Mouse (Mus musculus) ES-E14 (cell line): Measurements from ENCODE around the gene Sdf2. TPM values are rescaled to one million over a fixed set of nuclear protein-coding genes. Genes with fewer than 3 reads are reported as not detected.

Source experiments
- DNase-seq: peaks from one replicate; pipeline ENCODE4 v3.0.0-alpha.2; 2013; ENCODE audit warnings: low read depth, low spot score
- H3K27ac ChIP-seq: 2 replicates; pipeline ENCODE4 v1.5.1; 2012; ENCODE audit warnings: low read depth, mild to moderate bottlenecking, low read length, moderate library complexity, mixed read lengths; ENCODE audit not compliant: poor library complexity, insufficient read depth, severe bottlenecking
- H3K36me3 ChIP-seq: 2 replicates; pipeline ENCODE4 v1.6.1; 2012; ENCODE audit warnings: mild to moderate bottlenecking, low read length, moderate library complexity, mixed read lengths; ENCODE audit not compliant: control insufficient read depth, poor library complexity, insufficient read depth, severe bottlenecking
- H3K4me1 ChIP-seq, 2 experiments: fragments of 150-350 bp in 1 of 2; sonication (generic) in 1 of 2; 2 replicates each; pipeline ENCODE4 v1.6.1; 2012; ENCODE audit warnings: low read length in 2 of 2, mild to moderate bottlenecking in 1 of 2, mixed read lengths in 1 of 2; ENCODE audit not compliant: control insufficient read depth in 2 of 2, insufficient read depth in 2 of 2, poor library complexity in 1 of 2
- H3K4me3 ChIP-seq, 2 experiments: fragments of 150-350 bp in 1 of 2; sonication (generic) in 1 of 2; 2 replicates each; pipeline ENCODE4 v1.5.1; 2012; ENCODE audit warnings: low read length in 2 of 2, low read depth in 1 of 2, mild to moderate bottlenecking in 1 of 2, mixed read lengths in 1 of 2; ENCODE audit not compliant: insufficient read depth in 1 of 2, poor library complexity in 1 of 2, severe bottlenecking in 1 of 2
- H3K9ac ChIP-seq: 2 replicates; pipeline ENCODE4 v1.6.1; 2012; ENCODE audit warnings: low read depth, mild to moderate bottlenecking, low read length, mixed read lengths; ENCODE audit not compliant: poor library complexity, insufficient read depth, severe bottlenecking
- H3K9me3 ChIP-seq: fragments of 150-350 bp; sonication (generic); 2 replicates; pipeline ENCODE4 v1.6.1; 2012; ENCODE audit warnings: low read depth, mild to moderate bottlenecking, low read length; ENCODE audit not compliant: control insufficient read depth, insufficient read depth
- CHD2 ChIP-seq: IDR thresholded peaks from 2 replicates; pipeline ENCODE4 v1.6.1; 2014; ENCODE audit warnings: mild to moderate bottlenecking, low read depth, low read length, inconsistent platforms
- HCFC1 ChIP-seq: IDR thresholded peaks from 2 replicates; pipeline ENCODE4 v1.6.1; 2012; ENCODE audit warnings: low read length, inconsistent platforms, borderline replicate concordance; ENCODE audit not compliant: insufficient read depth
- MAFK ChIP-seq: IDR thresholded peaks from 2 replicates; pipeline ENCODE4 v1.6.1; 2014; ENCODE audit warnings: mild to moderate bottlenecking, low read depth, low read length, inconsistent platforms; ENCODE audit not compliant: insufficient read depth
- ZC3H11A ChIP-seq: IDR thresholded peaks from 2 replicates; pipeline ENCODE4 v1.6.1; 2012; ENCODE audit warnings: low read depth, mild to moderate bottlenecking, inconsistent platforms, low read length, borderline replicate concordance
- ZNF384 ChIP-seq: IDR thresholded peaks from 2 replicates; pipeline ENCODE4 v1.6.1; 2012; ENCODE audit warnings: low read depth, low read length, inconsistent platforms
- in situ Hi-C, 2 experiments: fragments of 600-800 bp; cut with MboI; formaldehyde crosslinking; loops; one replicate each; pipeline ENCODE4 v1.15.1; 2025; ENCODE audit warnings: low sequenced_read_pairs in 2 of 2, inconsistent platforms in 1 of 2; ENCODE audit not compliant: unreplicated experiment in 2 of 2
- total RNA-seq: library from RNA; depleted of rRNA; stranded (reverse); fragments of 300-350 nt; gene quantifications from 2 replicates; pipeline ENCODE4 v1.2.3, GENCODE M21; 2012

Sdf2 gene
- total RNA-seq, 1 experiment: 81.3 TPM

- no peak overlapping the region for H3K27ac ChIP-seq
- no peaks in the 10 kb centered on the region for H3K9me3 ChIP-seq
- 0 out of 4 replicates have a peak overlapping the region, but pooled peaks of 1 of the 2 experiments have one; percentile 3 for H3K4me3 ChIP-seq
- H3K36me3 ChIP-seq: peaks cover 19% of the 10 kb centered on the region
- 0 out of 2 replicates have a peak, but pooled peaks have one; percentile 15 for TF ChIP-seq ZNF384
- TF ChIP-seq HCFC1: no peak
- in situ Hi-C loops: no loop called here
- H3K4me1 ChIP-seq: no peaks in the 10 kb centered on the region
- no peak for DNase-seq
- H3K9ac ChIP-seq: peak overlapping the region; percentile 50; the same call in 1 of the 2 replicates
Measured at GRCm38 (mm10) chr11:78260489-78261258, 15.1 kb downstream of the Sdf2 start.

DNA sequence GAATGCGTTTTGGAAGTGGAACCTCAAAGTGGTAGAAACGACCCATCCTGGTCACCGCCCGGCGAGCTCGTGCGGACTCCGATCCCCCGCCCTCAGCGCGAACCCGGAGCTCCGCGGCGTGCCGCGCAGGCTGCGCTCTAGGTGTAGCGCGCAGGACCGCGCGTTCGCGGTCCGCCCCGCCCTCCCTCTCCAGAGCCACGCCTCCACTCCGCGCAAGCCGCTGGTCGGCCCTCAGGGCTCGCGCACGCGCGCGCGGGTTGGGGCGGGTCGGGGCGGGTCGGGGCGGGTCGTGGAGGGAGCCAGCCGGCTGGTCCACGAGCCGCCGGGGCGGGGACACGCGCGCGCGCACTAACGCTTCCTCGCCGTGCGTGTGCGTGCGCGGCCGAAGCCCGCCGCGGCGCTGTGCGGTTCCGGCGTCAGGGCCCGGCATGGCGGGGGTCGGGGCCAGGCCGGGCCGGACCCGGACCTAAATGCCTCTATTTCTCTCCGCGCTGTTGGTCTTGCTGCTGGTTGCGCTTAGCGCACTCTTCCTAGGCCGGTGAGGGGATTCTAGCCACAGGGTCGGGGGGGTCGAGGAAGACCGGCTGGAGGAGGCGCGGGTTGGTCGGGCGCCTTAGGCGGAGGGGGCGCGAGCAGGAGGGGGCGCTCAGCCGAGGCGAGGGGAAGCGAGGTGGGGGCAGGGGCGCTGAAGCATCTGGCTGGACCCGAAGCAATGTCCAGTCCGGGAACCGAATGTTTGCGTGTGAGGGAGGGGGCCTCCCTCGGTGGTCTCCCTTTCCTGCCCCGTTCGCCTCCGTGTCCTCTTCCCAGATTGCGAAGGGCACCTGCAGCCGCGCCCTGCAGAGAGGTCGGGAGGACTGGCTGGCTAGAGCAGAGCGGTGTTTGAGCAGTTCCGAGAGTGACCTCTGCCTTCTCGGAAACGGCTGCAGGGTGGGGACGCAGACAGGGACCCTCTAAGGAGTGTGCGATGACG, 16.1 kb downstream of the Sdf2 start, which contains the start of gene 2610507B11Rik:
2610507B11Rik (plus strand) TSS at position 373 of the 973 bp plus-strand sequence.
- TF ChIP-seq HCFC1 (0 out of 2 replicates have a peak, but pooled peaks have one; percentile 15), ZC3H11A (peak; percentile 65; the same call in 1 of the 2 replicates), CHD2 (no peak), ZNF384 (no peak), MAFK (no peak)
- Histone ChIP-seq H3K27ac (peak within 1 kb of the TSS; percentile 58), H3K4me3 (peak within 1 kb of the TSS; percentile 94 to 95), H3K9me3 (no peaks in the 10 kb centered on the region), H3K4me1 (no peaks in the 10 kb centered on the region), H3K9ac (peak within 1 kb of the TSS; percentile 92), H3K36me3 (peaks cover 25% of the 10 kb centered on the region)
- in situ Hi-C loops: no loop called here
- peak; percentile 85 for DNase-seq

DNA sequence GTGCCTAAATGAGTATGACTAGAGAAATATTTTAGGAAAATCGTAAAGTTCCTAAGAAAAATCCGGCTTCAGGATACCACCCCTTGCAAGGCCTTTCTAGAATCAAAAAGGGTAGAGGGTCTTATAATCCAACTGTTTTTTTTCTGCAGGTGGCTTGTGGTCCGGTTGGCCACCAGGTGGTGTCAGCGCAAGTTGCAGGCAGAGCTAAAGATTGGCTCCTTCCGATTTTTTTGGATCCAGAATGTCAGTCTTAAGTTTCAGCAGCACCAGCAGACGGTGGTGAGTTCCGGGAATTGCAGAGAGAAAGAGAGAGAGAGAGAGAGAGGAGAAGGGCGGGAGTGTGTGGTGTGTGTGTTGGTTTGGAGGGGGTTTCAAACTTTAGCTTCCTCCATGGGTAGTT, 17.0 kb downstream of the Sdf2 start:
- H3K27ac ChIP-seq: no peak overlapping the region
- TF ChIP-seq HCFC1 (0 out of 2 replicates have a peak, but pooled peaks have one; percentile 36), ZNF384 (peak; percentile 89), MAFK (no peak)
- peak overlapping the region; percentile 94 to 95; a peak in 3 of 4 replicates for H3K4me3 ChIP-seq
- in situ Hi-C loops: no loop called here
- H3K9ac ChIP-seq: no peak overlapping the region; the same call in 1 of the 2 replicates
- no peaks in the 10 kb centered on the region for H3K4me1 ChIP-seq
- DNase-seq: peak; percentile 47
- no peaks in the 10 kb centered on the region for H3K9me3 ChIP-seq
- peaks cover 32% of the 10 kb centered on the region for H3K36me3 ChIP-seq

DNA sequence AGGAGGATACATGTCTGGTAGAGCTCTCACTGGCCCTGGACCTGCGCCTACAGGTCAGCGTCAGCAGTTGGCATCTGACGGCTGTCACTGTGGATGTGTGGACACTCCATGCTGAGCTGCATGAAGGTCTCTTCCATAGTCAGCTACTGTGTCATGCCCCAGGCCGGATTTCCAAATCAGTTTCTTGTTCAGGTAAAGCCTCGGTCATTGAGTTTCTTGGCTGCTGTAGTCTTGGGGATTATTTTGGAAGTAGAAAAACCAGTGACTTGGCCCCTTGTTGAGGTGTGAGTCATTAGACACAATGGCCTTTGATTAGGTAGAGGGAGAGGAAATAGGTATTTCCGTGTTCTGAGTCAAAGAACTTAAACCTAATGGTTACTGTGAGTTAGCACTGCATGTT, 20.0 kb downstream of the Sdf2 start:
- TF ChIP-seq MAFK: no peak
- TF ChIP-seq CHD2: no peak
- TF ChIP-seq ZNF384: no peak
- no peak for TF ChIP-seq HCFC1
- TF ChIP-seq ZC3H11A: no peak
- in situ Hi-C loops: no loop called here
- Histone ChIP-seq H3K36me3 (peaks cover 54% of the 10 kb centered on the region), H3K9ac (no peak overlapping the region), H3K9me3 (no peaks in the 10 kb centered on the region), H3K4me3 (no peak overlapping the region), H3K27ac (no peak overlapping the region), H3K4me1 (no peaks in the 10 kb centered on the region)
- DNase-seq: no peak
